Mouse (Mus musculus): Measurements from ENCODE around the gene 9130213A22Rik.

DNA sequence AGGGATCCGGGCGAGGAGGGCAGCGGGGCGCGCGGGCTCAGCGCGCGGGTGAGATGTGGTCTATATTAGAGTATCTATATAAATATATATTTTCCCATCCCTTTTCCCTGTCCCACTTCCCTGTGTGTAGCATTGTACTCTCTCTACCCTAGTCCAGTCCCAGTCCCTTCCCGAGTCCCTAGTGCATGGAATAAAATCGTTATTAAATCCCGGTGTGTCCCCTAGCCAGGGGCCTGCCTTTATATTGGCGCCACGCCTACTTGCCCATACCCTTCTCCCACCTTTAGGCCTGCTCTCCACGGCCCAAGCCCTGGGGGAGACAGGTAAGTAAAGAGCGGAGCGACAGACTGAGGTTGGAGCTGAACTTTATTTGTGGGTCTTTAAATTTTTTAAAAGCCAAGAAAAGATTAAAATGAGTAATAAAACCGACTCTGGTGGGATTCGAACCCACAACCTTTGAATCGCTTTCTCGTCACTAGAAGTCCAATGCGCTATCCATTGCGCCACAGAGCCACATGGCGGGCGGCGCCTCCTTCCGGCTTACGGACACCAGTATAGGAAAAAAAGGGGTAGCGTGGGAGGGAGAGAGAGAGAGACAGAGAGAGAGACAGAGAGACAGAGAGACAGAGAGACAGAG lies 785 bp upstream of the 9130213A22Rik start:
- TF ChIP-seq GATA1 (IDR thresholded peaks at IDR 0.05; ENCODE audit: low read length) (no peak), TAL1 (IDR thresholded peaks at IDR 0.05; ENCODE audit: low read length) (no peak)
